Mouse (Mus musculus): ENCODE measurements around the gene Rnf157. TPM values are rescaled to one million over a fixed set of nuclear protein-coding genes. Genes with fewer than 3 reads are reported as not detected.

Gene Rnf157
- total and polyA plus RNA-seq, 3 experiments = 8.7 to 39.3 (median 10.9) TPM

- peaks cover 15 to 34% of the 10 kb centered on the region in 2 experiments for H3K4me1 ChIP-seq (ENCODE audit: control insufficient read depth in 1 of 2, insufficient read depth in 2 of 2)
- no peak for DNase-seq (ENCODE audit: extremely low read depth)
- H3K9ac ChIP-seq (ENCODE audit: insufficient read depth, low read depth) = no peak overlapping the region
- no peak overlapping the region for H3K27ac ChIP-seq (ENCODE audit: insufficient read depth, low read depth)
- TF ChIP-seq ZKSCAN1 (IDR thresholded peaks at IDR 0.05; ENCODE audit: borderline replicate concordance, low read depth, low read length) (no peak), ELF1 (IDR thresholded peaks at IDR 0.05; ENCODE audit: low read depth, low read length) (peak; percentile 37; the same call in 1 of the 2 replicates), ETS1 (conservative IDR thresholded peaks at IDR 0.05; ENCODE audit: low read depth, low read length) (0 out of 2 replicates have a peak, but pooled peaks have one; percentile 10)
- peaks cover 7% of the 10 kb centered on the region; the same call in 1 of the 2 replicates for H3K79me2 ChIP-seq (replicated peaks; ENCODE audit: control insufficient read depth, extremely low read depth, insufficient read depth, poor library complexity, severe bottlenecking)
- dilution Hi-C loops (cut with MboI; ENCODE audit: extremely low pct_ligation_motif_present, extremely low pct_unique_long_range_greater_than_20kb, low sequenced_read_pairs) = no loop called here
- H3K4me3 ChIP-seq (replicated peaks in 1 of 3; ENCODE audit: low read depth in 2 of 3, low read length in 2 of 3, poor library complexity in 1 of 3) = no peak overlapping the region
- in situ Hi-C loops (cut with MboI; ENCODE audit: low pct_ligation_motif_present, low pct_unique_long_range_greater_than_20kb, low sequenced_read_pairs) = no loop called here
- H3K9me3 ChIP-seq (replicated peaks; ENCODE audit: low read length) = no peaks in the 10 kb centered on the region
- peaks cover 3 to 7% of the 10 kb centered on the region in 2 experiments for H3K36me3 ChIP-seq (replicated peaks in 1 of 2; ENCODE audit: control insufficient read depth in 1 of 2, insufficient read depth in 1 of 2, low read length in 1 of 2)
- no peak overlapping the region for H3K4me2 ChIP-seq (ENCODE audit: insufficient read depth, low read depth, poor library complexity, severe bottlenecking)
- no peaks in the 10 kb centered on the region for H3K27me3 ChIP-seq (replicated peaks)
Measured at GRCm38 (mm10) chr11:116309601-116310000, 103.2 kb downstream of the Rnf157 start.

- Histone ChIP-seq H3K4me1 (ENCODE audit: control insufficient read depth in 1 of 2, insufficient read depth in 2 of 2) (peaks cover 15 to 34% of the 10 kb centered on the region in 2 experiments), H3K9ac (ENCODE audit: insufficient read depth, low read depth) (no peak overlapping the region), H3K79me2 (replicated peaks; ENCODE audit: control insufficient read depth, extremely low read depth, insufficient read depth, poor library complexity, severe bottlenecking) (peaks cover 7% of the 10 kb centered on the region; the same call in 1 of the 2 replicates), H3K27ac (ENCODE audit: insufficient read depth, low read depth) (no peak overlapping the region), H3K4me2 (ENCODE audit: insufficient read depth, low read depth, poor library complexity, severe bottlenecking) (no peak overlapping the region), H3K9me3 (replicated peaks; ENCODE audit: low read length) (no peaks in the 10 kb centered on the region), H3K36me3 (replicated peaks in 1 of 2; ENCODE audit: control insufficient read depth in 1 of 2, insufficient read depth in 1 of 2, low read length in 1 of 2) (peaks cover 18 to 23% of the 10 kb centered on the region in 2 experiments), H3K4me3 (replicated peaks in 1 of 3; ENCODE audit: low read depth in 2 of 3, low read length in 2 of 3, poor library complexity in 1 of 3) (no peak overlapping the region), H3K27me3 (replicated peaks) (no peaks in the 10 kb centered on the region)
- TF ChIP-seq ETS1 (conservative IDR thresholded peaks at IDR 0.05; ENCODE audit: low read depth, low read length) (no peak), HCFC1 (IDR thresholded peaks at IDR 0.05; ENCODE audit: low read depth, low read length) (peak; percentile 28; the same call in 1 of the 2 replicates)
- peak; percentile 65 for DNase-seq (ENCODE audit: extremely low read depth)
- dilution Hi-C loops (cut with MboI; ENCODE audit: extremely low pct_ligation_motif_present, extremely low pct_unique_long_range_greater_than_20kb, low sequenced_read_pairs) (no loop called here), in situ Hi-C loops (cut with MboI; ENCODE audit: low pct_ligation_motif_present, low pct_unique_long_range_greater_than_20kb, low sequenced_read_pairs) (no loop called here)
Measured at GRCm38 (mm10) chr11:116307762-116308531, 104.9 kb downstream of the Rnf157 start.

- in situ Hi-C loops (cut with MboI; ENCODE audit: low pct_ligation_motif_present, low pct_unique_long_range_greater_than_20kb, low sequenced_read_pairs) = no loop called here
- dilution Hi-C loops (cut with MboI; ENCODE audit: extremely low pct_ligation_motif_present, extremely low pct_unique_long_range_greater_than_20kb, low sequenced_read_pairs) = no loop called here
- H3K79me2 ChIP-seq (replicated peaks; ENCODE audit: control insufficient read depth, extremely low read depth, insufficient read depth, poor library complexity, severe bottlenecking) = peaks cover 7% of the 10 kb centered on the region; the same call in 1 of the 2 replicates
- no peak for DNase-seq (ENCODE audit: extremely low read depth)
- H3K4me2 ChIP-seq (ENCODE audit: insufficient read depth, low read depth, poor library complexity, severe bottlenecking) = peak within 1 kb of the TSS; percentile 97
- no peaks in the 10 kb centered on the region for H3K9me3 ChIP-seq (replicated peaks; ENCODE audit: low read length)
- peak within 1 kb of the TSS; percentile 79 to 93 (median 87) for H3K4me3 ChIP-seq (replicated peaks in 1 of 3; ENCODE audit: low read depth in 2 of 3, low read length in 2 of 3, poor library complexity in 1 of 3)
- peaks cover 15 to 34% of the 10 kb centered on the region in 2 experiments for H3K4me1 ChIP-seq (ENCODE audit: control insufficient read depth in 1 of 2, insufficient read depth in 2 of 2)
- no peak for TF ChIP-seq NELFE (IDR thresholded peaks at IDR 0.05; ENCODE audit: low read depth, low read length)
- TF ChIP-seq NRF1 (IDR thresholded peaks at IDR 0.05; ENCODE audit: low read depth, low read length) = no peak
- TF ChIP-seq ZNF384 (IDR thresholded peaks at IDR 0.05; ENCODE audit: low read depth, low read length) = no peak
- no peak for TF ChIP-seq ZC3H11A (IDR thresholded peaks at IDR 0.05; ENCODE audit: low read depth, low read length)
- no peak for TF ChIP-seq CHD1 (IDR thresholded peaks at IDR 0.05; ENCODE audit: low read depth, low read length)
- TF ChIP-seq UBTF (IDR thresholded peaks at IDR 0.05; ENCODE audit: low read depth, low read length) = no peak
- TF ChIP-seq ZMIZ1 (IDR thresholded peaks at IDR 0.05; ENCODE audit: low read depth, low read length) = no peak
- TF ChIP-seq JUND (conservative IDR thresholded peaks at IDR 0.05; ENCODE audit: low read depth, low read length) = no peak
- TF ChIP-seq POLR2A (IDR thresholded peaks at IDR 0.05; ENCODE audit: low read depth, low read length) = no peak
- no peak for TF ChIP-seq SMC3 (IDR thresholded peaks at IDR 0.05; ENCODE audit: low read depth, low read length)
- no peak for TF ChIP-seq MAZ (IDR thresholded peaks at IDR 0.05; ENCODE audit: low read depth, low read length)
- TF ChIP-seq ETS1 (conservative IDR thresholded peaks at IDR 0.05; ENCODE audit: low read depth, low read length) = no peak
- TF ChIP-seq IRF4 (IDR thresholded peaks at IDR 0.05; ENCODE audit: low read depth, low read length) = no peak
- no peak within 1 kb of the TSS for H3K27ac ChIP-seq (ENCODE audit: insufficient read depth, low read depth)
- H3K36me3 ChIP-seq (replicated peaks in 1 of 2; ENCODE audit: control insufficient read depth in 1 of 2, insufficient read depth in 1 of 2, low read length in 1 of 2) = peaks cover 20 to 30% of the 10 kb centered on the region in 2 experiments
- H3K27me3 ChIP-seq (replicated peaks) = no peaks in the 10 kb centered on the region
- peak within 1 kb of the TSS; percentile 81 for H3K9ac ChIP-seq (ENCODE audit: insufficient read depth, low read depth)
Measured at GRCm38 (mm10) chr11:116307019-116307725, 105.7 kb downstream of the Rnf157 start, which contains the start of gene Exoc7. Gene Exoc7 (minus strand): TSS chr11:116307233.

All from CH12.LX (cell line).